Mouse (Mus musculus): Measurements from ENCODE around the gene Gm20906. TPM values are rescaled to one million over a fixed set of nuclear protein-coding genes. Genes with fewer than 3 reads are reported as not detected.
"Not testable (repeated sequence)": the region's sequence is repeated elsewhere in the genome, so short reads cannot be mapped to it uniquely, and the experiment has no call there.

The Gm20906 gene
- not detected in 2 replicates for polyA plus RNA-seq (2015; fragmentation: Nextera tagmentation; extraction: Ambion mirVana)

DNA sequence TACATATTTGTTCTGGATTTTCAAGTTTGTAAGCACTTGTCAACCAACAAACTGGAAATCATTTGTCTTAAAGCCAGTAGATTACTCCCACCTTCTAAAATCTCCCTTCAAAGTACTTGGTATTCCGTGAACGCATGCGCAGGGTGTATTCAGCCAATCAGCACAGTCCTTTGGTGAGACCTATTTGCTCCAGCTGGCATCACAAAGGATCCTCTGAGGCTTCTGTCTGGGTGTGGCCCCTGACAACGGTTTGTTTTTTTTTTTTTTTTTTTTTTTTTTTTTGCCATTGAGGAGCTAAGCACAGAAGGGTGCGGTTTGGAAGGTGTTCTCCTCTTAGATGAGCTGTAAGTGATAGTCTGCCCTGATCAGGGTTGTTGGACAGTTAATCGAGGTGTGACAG is at the start of gene Gm20906:
TSS of gene Gm20906 (plus strand) at position 301 of the 400 bp plus-strand sequence.
- H3K27me3 ChIP-seq (ENCODE audit: control insufficient read depth, insufficient read depth, low read depth, low read length); H3K9ac ChIP-seq (ENCODE audit: low read length); H3K4me3 ChIP-seq (ENCODE audit: low read length); H3K4me2 ChIP-seq (ENCODE audit: low read depth, low read length); ATAC-seq (ENCODE audit: low read depth); H3K4me1 ChIP-seq (replicated peaks; ENCODE audit: control insufficient read depth, insufficient read depth, low read length); H3K9me3 ChIP-seq (ENCODE audit: control insufficient read depth, low read length); H3K27ac ChIP-seq (ENCODE audit: low read length); H3K36me3 ChIP-seq (ENCODE audit: control insufficient read depth, insufficient read depth, low read length): not testable (repeated sequence)
- no CpG with 5 or more reads among the region's 6 CpGs for WGBS
